Mouse (Mus musculus) adrenal gland, adult (tissue): Measurements from ENCODE around the gene Adcy7.

Experiments used
- DNase-seq, 2 experiments: peaks; one replicate each; pipeline ENCODE4 v3.0.0; 2022 to 2023; ENCODE audit warnings: low spot score in 1 of 2; ENCODE audit not compliant: inconsistent age in 2 of 2

Gene Adcy7

GRCm38 (mm10) chr8:88299907-88300603 is 27.9 kb downstream of the Adcy7 start:
- peak in 1 of 2 experiments; percentile 17 for DNase-seq

- DNase-seq = no peak
Measured at GRCm38 (mm10) chr8:88301589-88302437, 29.6 kb downstream of the Adcy7 start.

- no peak for DNase-seq
Measured at GRCm38 (mm10) chr8:88305814-88306213, 33.6 kb downstream of the Adcy7 start.

GRCm38 (mm10) chr8:88306511-88306910 is 34.3 kb downstream of the Adcy7 start:
- peak; percentile 42 to 61 for DNase-seq

- DNase-seq = no peak
Measured at GRCm38 (mm10) chr8:88307736-88308135, 35.5 kb downstream of the Adcy7 start.

GRCm38 (mm10) chr8:88309274-88309873 is 37.2 kb downstream of the Adcy7 start:
- peak in 1 of 2 experiments; percentile 5 for DNase-seq

- peak in 1 of 2 experiments; percentile 10 for DNase-seq
Measured at GRCm38 (mm10) chr8:88309881-88310280, 37.7 kb downstream of the Adcy7 start.

- no peak for DNase-seq
Measured at GRCm38 (mm10) chr8:88310286-88310685, 38.1 kb downstream of the Adcy7 start.

GRCm38 (mm10) chr8:88312966-88313365 is 40.8 kb downstream of the Adcy7 start:
- DNase-seq = peak; percentile 83 to 86

- DNase-seq = no peak
Measured at GRCm38 (mm10) chr8:88313991-88314390, 41.8 kb downstream of the Adcy7 start.

- DNase-seq = peak in 1 of 2 experiments; percentile 16
Measured at GRCm38 (mm10) chr8:88315302-88315701, 43.1 kb downstream of the Adcy7 start.

- peak; percentile 62 to 79 for DNase-seq
Measured at GRCm38 (mm10) chr8:88316139-88316931, 44.1 kb downstream of the Adcy7 start.

GRCm38 (mm10) chr8:88317341-88317740 is 45.1 kb downstream of the Adcy7 start:
- no peak for DNase-seq

GRCm38 (mm10) chr8:88318151-88318550 is 45.9 kb downstream of the Adcy7 start:
- DNase-seq = no peak

- no peak for DNase-seq
Measured at GRCm38 (mm10) chr8:88320134-88320533, 47.9 kb downstream of the Adcy7 start.

GRCm38 (mm10) chr8:88321387-88321786 is 49.2 kb downstream of the Adcy7 start:
- peak; percentile 81 to 87 for DNase-seq

- DNase-seq = peak in 1 of 2 experiments; percentile 21
Measured at GRCm38 (mm10) chr8:88323523-88323922, 51.3 kb downstream of the Adcy7 start.

- DNase-seq = no peak
Measured at GRCm38 (mm10) chr8:88324760-88325159, 52.6 kb downstream of the Adcy7 start.

GRCm38 (mm10) chr8:88325251-88325650 is 53.0 kb downstream of the Adcy7 start:
- peak; percentile 54 to 65 for DNase-seq

- no peak for DNase-seq
Measured at GRCm38 (mm10) chr8:88325795-88326194, 53.6 kb downstream of the Adcy7 start.

GRCm38 (mm10) chr8:88326328-88326727 is 54.1 kb downstream of the Adcy7 start:
- no peak for DNase-seq
